Mouse (Mus musculus): Measurements from ENCODE around the gene Rell1. TPM values are rescaled to one million over a fixed set of nuclear protein-coding genes. Genes with fewer than 3 reads are reported as not detected.
A peak's percentile ranks its signal among the peaks of the same experiment; 100 is the strongest.

The Rell1 gene
- total RNA-seq (2021) = 10 to 100 TPM; 20.2 to 20.8 TPM
- long read RNA-seq, experiment 1, transcript Rell1-204 (7 exons, 3,241 nt) = major isoform, 22 of 28 reads
- long read RNA-seq, experiment 1, partial matches to known transcripts = 6 of 28 reads
- long read RNA-seq, experiment 1, other reads (novel, unspliced or antisense) = 0 of 28 reads
- long read RNA-seq, experiment 2, transcript Rell1-204 (7 exons, 3,241 nt) = major isoform, 12 of 14 reads
- long read RNA-seq, experiment 2, partial matches to known transcripts = 1 of 14 reads
- long read RNA-seq, experiment 2, other reads (novel, unspliced or antisense) = 1 of 14 reads

- peak; percentile 99 to 100 for DNase-seq (ENCODE audit: low spot score in 2 of 2)
These were observed at the start of gene Rell1 for GRCm38 (mm10) chr5:63968443-63969415. TSS of gene Rell1 (minus strand) at chr5:63968897.

- DNase-seq (ENCODE audit: low spot score in 2 of 2) = no peak
These were observed 44.1 kb upstream of the Rell1 start for GRCm38 (mm10) chr5:64012596-64013366.

- no peak for DNase-seq (ENCODE audit: low spot score in 2 of 2)
These were observed 37.9 kb upstream of the Rell1 start for GRCm38 (mm10) chr5:64006548-64006947.

- no peak for DNase-seq (ENCODE audit: low spot score in 2 of 2)
These were observed 34.6 kb upstream of the Rell1 start for GRCm38 (mm10) chr5:64003302-64003701.

GRCm38 (mm10) chr5:63993865-63994264 lies 25.2 kb upstream of the Rell1 start:
- no peak for DNase-seq (ENCODE audit: low spot score in 2 of 2)

- DNase-seq (ENCODE audit: low spot score in 2 of 2) = no peak
These were observed 22.0 kb upstream of the Rell1 start for GRCm38 (mm10) chr5:63990675-63991074.

- no peak for DNase-seq (ENCODE audit: low spot score in 2 of 2)
These were observed 17.6 kb upstream of the Rell1 start for GRCm38 (mm10) chr5:63986337-63986736.

GRCm38 (mm10) chr5:63982296-63982695 lies 13.6 kb upstream of the Rell1 start:
- DNase-seq (ENCODE audit: low spot score in 2 of 2) = peak in 1 of 2 experiments; percentile 16

GRCm38 (mm10) chr5:63970991-63971390 lies 2.3 kb upstream of the Rell1 start:
- no peak for DNase-seq (ENCODE audit: low spot score in 2 of 2)

- no peak for DNase-seq (ENCODE audit: low spot score in 2 of 2)
These were observed 1.6 kb upstream of the Rell1 start for GRCm38 (mm10) chr5:63970281-63970732.

- DNase-seq (ENCODE audit: low spot score in 2 of 2) = no peak
These were observed 897 bp upstream of the Rell1 start for GRCm38 (mm10) chr5:63969476-63970112.

- no peak for DNase-seq (ENCODE audit: low spot score in 2 of 2)
These were observed 1.0 kb downstream of the Rell1 start for GRCm38 (mm10) chr5:63967591-63968141.

- DNase-seq (ENCODE audit: low spot score in 2 of 2) = no peak
These were observed 2.3 kb downstream of the Rell1 start for GRCm38 (mm10) chr5:63966379-63966778.

- no peak for DNase-seq (ENCODE audit: low spot score in 2 of 2)
These were observed 2.8 kb downstream of the Rell1 start for GRCm38 (mm10) chr5:63965946-63966345.

- DNase-seq (ENCODE audit: low spot score in 2 of 2) = no peak
These were observed 4.1 kb downstream of the Rell1 start for GRCm38 (mm10) chr5:63964576-63964975.

- no peak for DNase-seq (ENCODE audit: low spot score in 2 of 2)
These were observed 7.0 kb downstream of the Rell1 start for GRCm38 (mm10) chr5:63961726-63962125.

GRCm38 (mm10) chr5:63960565-63960964 lies 8.1 kb downstream of the Rell1 start:
- no peak for DNase-seq (ENCODE audit: low spot score in 2 of 2)

- DNase-seq (ENCODE audit: low spot score in 2 of 2) = no peak
These were observed 9.6 kb downstream of the Rell1 start for GRCm38 (mm10) chr5:63958963-63959708.

GRCm38 (mm10) chr5:63957607-63958006 lies 11.1 kb downstream of the Rell1 start:
- peak in 1 of 2 experiments; percentile 53 for DNase-seq (ENCODE audit: low spot score in 2 of 2)

- DNase-seq (ENCODE audit: low spot score in 2 of 2) = no peak
These were observed 12.3 kb downstream of the Rell1 start for GRCm38 (mm10) chr5:63956411-63956810.

All from gastrocnemius, postnatal 4 days (tissue).